Mouse (Mus musculus) monocyte, adult 2 months (primary cell): ENCODE data around the gene Lrig1.

Source experiments
- DNase-seq, 2 experiments: peaks; one replicate each; pipeline ENCODE4 v3.0.0; 2022; ENCODE audit warnings: low spot score in 2 of 2, low read depth in 1 of 2

Gene Lrig1

GRCm38 (mm10) chr6:94700067-94700491 is at the start of gene Lrig1:
Lrig1 (minus strand) TSS chr6:94700158.
- DNase-seq: peak; percentile 60 to 76

- no peak for DNase-seq
Measured at GRCm38 (mm10) chr6:94749626-94750025, 49.7 kb upstream of the Lrig1 start.

- no peak for DNase-seq
Measured at GRCm38 (mm10) chr6:94748361-94748760, 48.4 kb upstream of the Lrig1 start.

GRCm38 (mm10) chr6:94740117-94740729 is 40.3 kb upstream of the Lrig1 start:
- no peak for DNase-seq

- no peak for DNase-seq
Measured at GRCm38 (mm10) chr6:94738647-94739046, 38.7 kb upstream of the Lrig1 start.

GRCm38 (mm10) chr6:94733878-94734277 is 33.9 kb upstream of the Lrig1 start:
- DNase-seq: no peak

- DNase-seq: no peak
Measured at GRCm38 (mm10) chr6:94729847-94730246, 29.9 kb upstream of the Lrig1 start.

- DNase-seq: no peak
Measured at GRCm38 (mm10) chr6:94729132-94729531, 29.2 kb upstream of the Lrig1 start.

GRCm38 (mm10) chr6:94724612-94725011 is 24.7 kb upstream of the Lrig1 start:
- no peak for DNase-seq

GRCm38 (mm10) chr6:94718607-94719346 is 18.8 kb upstream of the Lrig1 start:
- DNase-seq: no peak

- DNase-seq: no peak
Measured at GRCm38 (mm10) chr6:94717705-94718489, 17.9 kb upstream of the Lrig1 start.

GRCm38 (mm10) chr6:94715645-94715940 is 15.6 kb upstream of the Lrig1 start:
- DNase-seq: no peak

- DNase-seq: no peak
Measured at GRCm38 (mm10) chr6:94714815-94715644, 15.1 kb upstream of the Lrig1 start.

- no peak for DNase-seq
Measured at GRCm38 (mm10) chr6:94709832-94710231, 9.9 kb upstream of the Lrig1 start.

- DNase-seq: no peak
Measured at GRCm38 (mm10) chr6:94709150-94709549, 9.2 kb upstream of the Lrig1 start.

GRCm38 (mm10) chr6:94707254-94707653 is 7.3 kb upstream of the Lrig1 start:
- no peak for DNase-seq

- no peak for DNase-seq
Measured at GRCm38 (mm10) chr6:94705931-94706330, 6.0 kb upstream of the Lrig1 start.

- no peak for DNase-seq
Measured at GRCm38 (mm10) chr6:94702993-94703392, 3.0 kb upstream of the Lrig1 start.

GRCm38 (mm10) chr6:94701071-94701470 is 1.1 kb upstream of the Lrig1 start:
- no peak for DNase-seq

GRCm38 (mm10) chr6:94700612-94701011 is 654 bp upstream of the Lrig1 start:
- DNase-seq: no peak
